Mouse (Mus musculus): ENCODE data around the gene Cox16.

Cox16 gene

DNA sequence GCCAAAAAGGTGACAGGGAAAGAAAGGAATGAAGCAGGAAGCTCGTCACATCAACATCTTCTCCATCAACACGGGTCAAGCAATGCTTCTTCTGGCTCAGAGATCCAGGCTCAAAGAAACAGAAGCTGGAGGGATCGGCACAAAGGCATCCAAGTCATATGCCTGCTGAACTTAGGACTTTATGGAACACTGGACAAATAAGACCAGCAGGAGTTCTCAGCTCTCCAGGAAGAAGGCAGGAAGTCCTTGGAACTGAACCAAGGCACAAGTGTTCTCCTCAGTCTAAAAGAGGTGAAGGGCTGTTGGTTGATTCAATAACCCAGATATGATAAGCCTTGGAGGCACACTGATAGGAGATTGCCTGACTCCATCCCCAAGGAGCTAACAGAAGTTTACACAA is 159.9 kb downstream of the Cox16 start:
- DNase-seq (ENCODE audit: low read depth, low spot score) = no peak

GRCm38 (mm10) chr12:81324116-81324515 is 160.8 kb downstream of the Cox16 start:
- no peak for DNase-seq (ENCODE audit: low read depth, low spot score)

- DNase-seq (ENCODE audit: low read depth, low spot score) = no peak
Observed at GRCm38 (mm10) chr12:81321021-81321420, 163.9 kb downstream of the Cox16 start.

- DNase-seq (ENCODE audit: low read depth, low spot score) = no peak
Observed at GRCm38 (mm10) chr12:81317811-81318210, 167.1 kb downstream of the Cox16 start.

DNA sequence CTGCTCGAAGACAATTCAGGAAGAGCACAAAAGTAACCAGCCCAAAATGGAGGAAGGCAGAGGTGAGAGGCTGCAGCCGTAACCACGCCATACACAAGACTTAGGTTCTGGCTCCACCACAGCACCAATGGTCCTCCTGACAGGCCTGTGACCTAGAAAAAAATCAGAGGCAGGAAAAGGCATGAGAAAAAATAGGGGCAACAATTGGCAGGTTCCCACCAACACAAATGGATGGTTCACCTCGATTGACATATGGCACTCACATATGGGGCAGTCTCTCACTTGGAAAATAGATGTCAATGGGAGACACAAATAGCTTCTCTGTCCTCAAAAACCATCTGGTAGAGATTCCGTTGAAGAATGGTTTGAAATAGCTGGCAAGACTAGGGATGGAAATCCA is 169.0 kb downstream of the Cox16 start:
- no peak for DNase-seq (ENCODE audit: low read depth, low spot score)
